Mouse (Mus musculus) erythroblast, embryonic 14.5 days (primary cell): ENCODE measurements around the gene Adamtsl5. TPM values are rescaled to one million over a fixed set of nuclear protein-coding genes. Genes with fewer than 3 reads are reported as not detected.
A peak's percentile ranks its signal among the peaks of the same experiment; 100 is the strongest.

Source experiments
- H3K27me3 ChIP-seq: 2 replicates; pipeline ENCODE4 v1.6.1; 2012; ENCODE audit warnings: inconsistent platforms; ENCODE audit not compliant: control insufficient read depth
- H3K36me3 ChIP-seq: 2 replicates; pipeline ENCODE4 v1.6.1; 2012; ENCODE audit warnings: mild to moderate bottlenecking, inconsistent platforms; ENCODE audit not compliant: control insufficient read depth
- H3K4me1 ChIP-seq: 2 replicates; pipeline ENCODE4 v1.6.1; 2012; ENCODE audit warnings: inconsistent platforms; ENCODE audit not compliant: control insufficient read depth
- H3K4me3 ChIP-seq: replicated peaks from 2 replicates; pipeline ENCODE3; 2012; ENCODE audit warnings: moderate library complexity, mild to moderate bottlenecking, inconsistent platforms
- H3K9me3 ChIP-seq: 2 replicates; pipeline ENCODE4 v1.6.1; 2012; ENCODE audit warnings: low read length, inconsistent platforms, mixed read lengths; ENCODE audit not compliant: control insufficient read depth
- GATA1 ChIP-seq: IDR thresholded peaks from 2 replicates; pipeline ENCODE4 v1.6.1; 2012; ENCODE audit warnings: low read length, inconsistent platforms, mixed read lengths
- TAL1 ChIP-seq: IDR thresholded peaks from 3 replicates; pipeline ENCODE4 v1.6.1; 2012; ENCODE audit warnings: low read length, inconsistent platforms, mixed read lengths
- polyA plus RNA-seq: library from polyadenylated mRNA; stranded (reverse); fragments of >175 nt; gene quantifications from 2 replicates; pipeline ENCODE4 v1.2.3, GENCODE M21; 2012

Gene Adamtsl5
- polyA plus RNA-seq, 1 experiment, result 2.2 TPM

DNA sequence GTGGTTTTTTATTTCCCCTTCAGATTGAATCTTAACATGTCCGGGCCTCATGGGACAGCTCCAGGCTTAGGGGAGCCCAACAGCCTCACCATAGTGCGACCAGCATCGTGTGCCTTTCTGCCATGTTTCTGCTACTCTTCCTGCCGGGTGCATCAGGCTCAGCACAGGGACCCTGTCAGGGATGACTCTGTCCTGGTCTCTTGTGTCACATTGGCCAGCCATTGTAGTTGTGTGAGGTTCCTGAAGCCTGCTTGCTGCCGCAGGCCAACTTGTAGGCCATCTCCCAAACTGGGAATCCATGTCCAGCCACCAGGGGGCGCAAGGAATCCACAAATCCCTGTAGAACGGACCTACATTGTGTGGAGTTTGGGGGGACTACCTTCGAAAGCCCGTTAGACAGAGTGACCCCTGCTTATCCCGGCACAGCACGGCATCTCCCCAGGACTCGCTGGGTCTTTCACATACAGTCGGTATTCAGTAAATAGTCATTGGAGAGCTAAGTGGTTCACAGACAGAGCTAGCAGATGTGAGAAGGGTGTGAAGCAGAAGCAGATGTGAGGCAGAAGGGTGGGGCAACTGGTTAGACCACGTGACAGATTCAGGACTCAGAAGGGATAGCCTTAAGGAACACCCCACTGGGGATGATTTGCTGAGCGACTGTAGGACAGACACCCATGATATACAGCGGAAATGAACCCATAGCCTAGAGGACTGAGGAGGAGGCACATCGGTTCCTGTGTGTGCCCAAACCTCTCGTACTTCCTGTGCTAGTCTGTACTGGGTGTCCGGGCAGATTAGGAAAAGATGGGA lies 8.1 kb downstream of the Adamtsl5 start:
- peaks cover 25% of the 10 kb centered on the region for H3K9me3 ChIP-seq
- TF ChIP-seq TAL1, result no peak
- TF ChIP-seq GATA1, result no peak
- peak overlapping the region; percentile 40 for H3K4me3 ChIP-seq
- peaks cover 25% of the 10 kb centered on the region for H3K36me3 ChIP-seq
- peaks cover 74% of the 10 kb centered on the region for H3K4me1 ChIP-seq
- H3K27me3 ChIP-seq, result peaks cover 35% of the 10 kb centered on the region

DNA sequence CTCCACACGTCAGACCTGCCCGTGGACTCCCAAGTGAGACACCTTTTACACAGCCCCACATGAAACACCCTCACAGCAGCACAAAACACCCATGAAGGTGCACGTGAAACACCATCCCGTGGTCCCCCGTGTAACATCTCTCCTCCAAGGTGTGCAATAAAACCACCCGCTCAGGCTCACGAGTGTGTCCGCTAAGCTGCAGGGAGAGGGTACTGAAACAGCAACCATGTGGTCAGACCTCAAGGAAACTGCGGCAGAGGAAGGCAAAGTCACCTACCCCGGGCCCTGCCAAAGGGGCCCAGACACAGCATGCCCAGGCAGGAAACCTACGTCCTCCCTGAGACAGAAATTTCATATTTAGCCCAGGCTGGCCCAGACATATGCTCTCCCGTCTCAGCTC lies 11.9 kb downstream of the Adamtsl5 start:
- TF ChIP-seq TAL1 (no peak), GATA1 (no peak)

GRCm38 (mm10) chr10:80332525-80332989 lies 15.7 kb downstream of the Adamtsl5 start:
- Histone ChIP-seq H3K27me3 (no peaks in the 10 kb centered on the region; the same call in 1 of the 2 replicates), H3K36me3 (peaks cover 59% of the 10 kb centered on the region), H3K9me3 (peaks cover 29% of the 10 kb centered on the region), H3K4me3 (peak overlapping the region; percentile 71), H3K4me1 (peaks cover 82% of the 10 kb centered on the region)
- TF ChIP-seq GATA1 (no peak), TAL1 (no peak)

More for the DNA sequence above, 11.9 kb downstream of the Adamtsl5 start:
- peaks cover 27% of the 10 kb centered on the region for H3K9me3 ChIP-seq
- H3K4me3 ChIP-seq, result no peak overlapping the region
- H3K27me3 ChIP-seq, result peaks cover 13% of the 10 kb centered on the region
- peaks cover 60% of the 10 kb centered on the region for H3K36me3 ChIP-seq
- H3K4me1 ChIP-seq, result peaks cover 71% of the 10 kb centered on the region

- Histone ChIP-seq H3K9me3 (peaks cover 29% of the 10 kb centered on the region), H3K4me1 (peaks cover 82% of the 10 kb centered on the region), H3K27me3 (no peaks in the 10 kb centered on the region; the same call in 1 of the 2 replicates), H3K36me3 (peaks cover 54% of the 10 kb centered on the region), H3K4me3 (peak overlapping the region; percentile 71)
- peak; percentile 84 for TF ChIP-seq TAL1
- TF ChIP-seq GATA1, result peak; percentile 82
These were observed 16.3 kb downstream of the Adamtsl5 start for GRCm38 (mm10) chr10:80331636-80332524.

- TF ChIP-seq TAL1 (no peak), GATA1 (no peak)
- Histone ChIP-seq H3K4me1 (peaks cover 79% of the 10 kb centered on the region), H3K4me3 (peak overlapping the region; percentile 71), H3K27me3 (no peaks in the 10 kb centered on the region; the same call in 1 of the 2 replicates), H3K36me3 (peaks cover 44% of the 10 kb centered on the region), H3K9me3 (peaks cover 29% of the 10 kb centered on the region)
These were observed 17.3 kb downstream of the Adamtsl5 start for GRCm38 (mm10) chr10:80330888-80331287.

- Histone ChIP-seq H3K4me1 (peaks cover 82% of the 10 kb centered on the region), H3K4me3 (peak overlapping the region; percentile 71), H3K36me3 (peaks cover 40% of the 10 kb centered on the region), H3K9me3 (peaks cover 21% of the 10 kb centered on the region), H3K27me3 (no peaks in the 10 kb centered on the region; the same call in 1 of the 2 replicates)
- TF ChIP-seq GATA1, result no peak
These were observed 18.1 kb downstream of the Adamtsl5 start for GRCm38 (mm10) chr10:80330084-80330483.

- TF ChIP-seq GATA1 (no peak), TAL1 (no peak)
- H3K9me3 ChIP-seq, result peaks cover 15% of the 10 kb centered on the region
- H3K4me1 ChIP-seq, result peaks cover 84% of the 10 kb centered on the region
- H3K27me3 ChIP-seq, result no peaks in the 10 kb centered on the region
- H3K36me3 ChIP-seq, result peaks cover 35% of the 10 kb centered on the region
- peak within 1 kb of the TSS; percentile 71 for H3K4me3 ChIP-seq
These were observed 18.7 kb downstream of the Adamtsl5 start, which contains the start of the genes Pcsk4 and Reep6 for GRCm38 (mm10) chr10:80329273-80330081. Pcsk4 (minus strand) TSS chr10:80329498. Reep6 (plus strand) TSS chr10:80329953.

GRCm38 (mm10) chr10:80325045-80325444 lies 23.2 kb downstream of the Adamtsl5 start:
- Histone ChIP-seq H3K4me1 (peaks cover 83% of the 10 kb centered on the region), H3K4me3 (no peak overlapping the region), H3K9me3 (peaks cover 5% of the 10 kb centered on the region), H3K36me3 (peaks cover 13% of the 10 kb centered on the region), H3K27me3 (no peaks in the 10 kb centered on the region)
- TF ChIP-seq GATA1 (no peak), TAL1 (no peak)
